Mouse (Mus musculus): ENCODE measurements at regions not wholly inside any gene's neighbourhood (a gene's known extent, or its start where the extent isn't known, plus 50 kb on each side); places are given as distances from the start of the nearest gene placed in this dataset.

- no peak for TF ChIP-seq CTCF (IDR thresholded peaks at IDR 0.05; ENCODE audit: borderline replicate concordance, insufficient read depth, low read depth, low read length)
- no peak for TF ChIP-seq POLR2A (IDR thresholded peaks at IDR 0.05; ENCODE audit: borderline replicate concordance, insufficient read depth, low read length)
These were observed 118.9 kb upstream of the Qrfpr start for GRCm38 (mm10) chr3:36340889-36341533.
